Mouse (Mus musculus) forebrain, embryonic 15.5 days (tissue): ENCODE data around the gene Fignl2. TPM values are rescaled to one million over a fixed set of nuclear protein-coding genes. Genes with fewer than 3 reads are reported as not detected.

ENCODE experiments used
- ATAC-seq: fragments of 200-750 bp; cut with Nextera tagmentation; replicated peaks from 2 replicates; pipeline ENCODE4 v1.8.0; 2017; ENCODE audit warnings: mild to moderate bottlenecking, moderate TSS enrichment, moderate library complexity
- H3K27ac ChIP-seq: fragments of 300-500 bp; sonication (generic); replicated peaks from 2 replicates; pipeline ENCODE4 v1.5.1; 2015; ENCODE audit warnings: mild to moderate bottlenecking, inconsistent platforms
- H3K27me3 ChIP-seq: fragments of 300-500 bp; sonication (generic); 2 replicates; pipeline ENCODE4 v1.6.1; 2015; ENCODE audit warnings: inconsistent platforms
- H3K36me3 ChIP-seq: fragments of 300-500 bp; sonication (generic); 2 replicates; pipeline ENCODE4 v1.6.1; 2015; ENCODE audit warnings: mild to moderate bottlenecking, inconsistent platforms
- H3K4me1 ChIP-seq: fragments of 300-500 bp; sonication (generic); 2 replicates; pipeline ENCODE4 v1.6.1; 2015; ENCODE audit warnings: inconsistent platforms
- H3K4me2 ChIP-seq: fragments of 300-500 bp; sonication (generic); replicated peaks from 2 replicates; pipeline ENCODE4 v1.6.1; 2015; ENCODE audit warnings: mild to moderate bottlenecking, inconsistent platforms
- H3K4me3 ChIP-seq: fragments of 300-500 bp; sonication (generic); 2 replicates; pipeline ENCODE4 v1.5.1; 2015; ENCODE audit warnings: mild to moderate bottlenecking, inconsistent platforms
- H3K9ac ChIP-seq: fragments of 300-500 bp; sonication (generic); replicated peaks from 2 replicates; pipeline ENCODE4 v1.6.1; 2015; ENCODE audit warnings: mild to moderate bottlenecking, inconsistent platforms
- H3K9me3 ChIP-seq: fragments of 300-500 bp; sonication (generic); 2 replicates; pipeline ENCODE4 v1.6.1; 2016; ENCODE audit warnings: inconsistent platforms
- WGBS: fragments of 180-500 bp; shearing (Covaris S2); methylation state at CpG from one replicate; pipeline ENCODE4 v1.1.7; 2015; ENCODE audit warnings: mixed read lengths; 5-methylcytosine and 5-hydroxymethylcytosine counted together
- polyA plus RNA-seq: library from polyadenylated mRNA; unstranded; fragments of >200 nt; fragmentation: Nextera tagmentation; extraction: Ambion mirVana; gene quantifications from 2 replicates; pipeline ENCODE4 v1.2.1, GENCODE M21; 2015

The Fignl2 gene
- polyA plus RNA-seq, 1 experiment from 2014 or later = not detected

DNA sequence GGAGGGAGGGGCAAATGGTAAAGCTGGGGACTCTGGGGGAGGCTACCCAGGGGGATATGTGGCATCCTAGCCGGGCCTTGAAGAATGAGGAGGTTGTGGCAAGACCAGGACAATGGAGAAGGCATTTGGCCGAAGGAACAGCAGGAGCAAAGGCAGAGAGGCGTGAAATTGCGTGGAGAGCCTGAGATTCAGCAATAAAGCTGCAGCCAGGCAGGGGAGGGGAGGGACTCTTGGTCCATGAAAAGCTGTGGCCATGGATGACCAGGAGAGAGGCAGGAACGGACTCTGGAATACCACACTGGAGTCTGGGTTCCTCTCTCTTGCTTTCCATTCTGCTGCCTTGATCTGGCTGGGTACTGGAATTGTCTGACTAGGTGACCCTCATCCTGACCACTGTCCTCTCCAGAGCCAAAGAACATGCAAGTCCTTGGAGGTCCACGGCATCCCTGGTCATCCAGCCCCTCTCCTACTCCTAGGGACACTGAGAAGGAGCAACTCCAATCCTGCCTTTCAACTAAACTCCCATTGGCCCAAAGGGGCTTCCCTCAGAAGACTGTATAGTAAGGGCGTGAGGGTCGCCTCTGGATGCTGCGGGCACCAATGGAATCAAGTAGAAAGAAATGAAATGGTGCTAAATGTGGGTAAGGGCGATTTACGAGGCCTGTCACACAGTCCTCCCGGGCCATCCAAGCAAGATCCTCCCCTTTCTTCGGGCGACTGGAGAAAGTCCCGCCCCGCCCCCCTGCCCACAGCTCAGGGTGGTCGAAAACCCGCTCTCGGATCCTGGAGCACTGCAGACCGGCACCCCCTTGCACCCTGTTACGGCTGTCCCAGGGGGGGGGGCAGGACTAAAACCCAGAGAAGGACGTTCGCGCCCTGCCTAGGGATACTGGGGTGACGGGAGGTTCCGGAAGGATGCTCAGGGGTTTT lies 2.0 kb downstream of the Fignl2 start:
- H3K27ac ChIP-seq = no peak overlapping the region

DNA sequence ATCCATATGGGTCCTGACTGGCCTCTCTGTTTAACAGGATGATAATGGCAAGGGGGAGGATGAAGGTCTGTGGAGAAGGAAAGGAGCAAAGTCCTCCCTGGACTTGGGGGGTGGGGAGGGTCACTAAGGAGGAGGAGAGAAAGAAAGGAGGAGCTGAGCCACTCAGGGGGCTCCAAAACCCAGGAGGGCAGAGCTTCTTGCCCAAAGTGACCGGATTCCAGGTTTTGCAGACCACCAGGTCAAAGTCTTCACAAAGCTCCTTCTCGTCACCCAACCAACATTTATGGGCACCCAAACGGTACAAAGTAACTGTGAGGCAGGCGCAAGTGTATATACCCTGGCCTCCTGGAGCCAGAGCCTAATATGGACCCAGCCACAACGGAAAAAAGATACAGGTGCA lies 2.7 kb downstream of the Fignl2 start:
- Histone ChIP-seq H3K4me3 (no peak overlapping the region), H3K27me3 (peaks cover 13% of the 10 kb centered on the region; the same call in 1 of the 2 replicates), H3K4me1 (peaks cover 32% of the 10 kb centered on the region), H3K9ac (no peak overlapping the region), H3K36me3 (no peaks in the 10 kb centered on the region), H3K4me2 (no peak overlapping the region; the same call in 1 of the 2 replicates), H3K9me3 (no peaks in the 10 kb centered on the region), H3K27ac (no peak overlapping the region)
- ATAC-seq = no peak
- WGBS = 36% methylated on average over 5 of the region's 5 CpGs

More for the DNA sequence above, 2.0 kb downstream of the Fignl2 start:
- Histone ChIP-seq H3K4me3 (peak overlapping the region; percentile 49), H3K4me2 (peak overlapping the region; percentile 81), H3K9me3 (no peaks in the 10 kb centered on the region), H3K4me1 (peaks cover 32% of the 10 kb centered on the region), H3K27me3 (peaks cover 13% of the 10 kb centered on the region; the same call in 1 of the 2 replicates), H3K36me3 (no peaks in the 10 kb centered on the region), H3K9ac (0 out of 2 replicates have a peak overlapping the region, but pooled peaks have one; percentile 5)
- peak; percentile 27; the same call in 1 of the 2 replicates for ATAC-seq
- WGBS = 4% methylated on average over 26 of the region's 26 CpGs

DNA sequence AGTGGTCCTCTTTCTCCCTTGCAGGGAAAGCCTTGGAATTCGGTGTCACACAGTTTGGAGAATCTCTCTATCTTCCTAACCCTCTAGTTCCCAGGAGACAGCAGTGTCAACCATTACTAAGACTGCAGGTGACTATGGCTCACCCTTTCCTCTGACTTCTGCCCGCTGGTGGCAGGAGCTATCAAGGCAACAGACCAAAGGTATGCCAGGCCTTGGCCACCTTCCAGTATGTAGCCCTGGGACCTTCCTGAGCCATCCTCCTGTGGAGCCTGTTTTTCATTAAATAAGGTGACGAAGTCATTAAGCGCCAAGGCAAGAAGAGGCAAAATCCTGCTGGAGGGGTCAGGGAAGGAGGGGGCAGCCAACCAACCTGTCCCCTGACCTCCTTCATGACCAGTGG lies 3.2 kb downstream of the Fignl2 start:
- H3K9ac ChIP-seq = no peak overlapping the region
- no peak for ATAC-seq
- H3K9me3 ChIP-seq = no peaks in the 10 kb centered on the region
- H3K4me2 ChIP-seq = no peak overlapping the region
- WGBS = 73% methylated on average over 4 of the region's 4 CpGs
- peaks cover 13% of the 10 kb centered on the region; the same call in 1 of the 2 replicates for H3K27me3 ChIP-seq
- H3K4me1 ChIP-seq = peaks cover 32% of the 10 kb centered on the region
- no peaks in the 10 kb centered on the region for H3K36me3 ChIP-seq
- H3K4me3 ChIP-seq = no peak overlapping the region
- no peak overlapping the region for H3K27ac ChIP-seq

DNA sequence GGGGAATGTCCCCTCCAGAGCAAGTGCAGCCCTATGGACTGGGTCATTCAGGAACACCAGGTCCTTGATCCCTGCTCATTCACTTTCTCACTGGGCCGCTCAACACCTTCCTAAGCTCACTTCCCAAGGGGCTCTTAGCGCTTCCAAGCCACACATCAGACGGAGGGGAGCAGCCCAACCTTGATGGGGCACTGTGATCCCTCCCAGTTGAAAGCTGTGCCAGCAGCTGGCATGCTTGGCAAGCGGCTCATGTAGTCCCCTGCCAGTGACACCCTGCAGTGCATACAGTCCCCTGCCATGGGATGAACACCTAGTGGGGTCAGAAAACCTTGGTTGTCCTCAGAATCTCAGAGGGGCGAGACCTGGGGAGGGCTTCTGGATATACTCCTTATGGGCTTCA lies 4.3 kb downstream of the Fignl2 start:
- ATAC-seq = no peak
- Histone ChIP-seq H3K4me3 (no peak overlapping the region), H3K9me3 (no peaks in the 10 kb centered on the region), H3K9ac (no peak overlapping the region), H3K27me3 (peaks cover 13% of the 10 kb centered on the region; the same call in 1 of the 2 replicates), H3K27ac (no peak overlapping the region), H3K36me3 (no peaks in the 10 kb centered on the region), H3K4me1 (peaks cover 32% of the 10 kb centered on the region), H3K4me2 (no peak overlapping the region)
- 54% methylated on average over 5 of the region's 5 CpGs for WGBS

DNA sequence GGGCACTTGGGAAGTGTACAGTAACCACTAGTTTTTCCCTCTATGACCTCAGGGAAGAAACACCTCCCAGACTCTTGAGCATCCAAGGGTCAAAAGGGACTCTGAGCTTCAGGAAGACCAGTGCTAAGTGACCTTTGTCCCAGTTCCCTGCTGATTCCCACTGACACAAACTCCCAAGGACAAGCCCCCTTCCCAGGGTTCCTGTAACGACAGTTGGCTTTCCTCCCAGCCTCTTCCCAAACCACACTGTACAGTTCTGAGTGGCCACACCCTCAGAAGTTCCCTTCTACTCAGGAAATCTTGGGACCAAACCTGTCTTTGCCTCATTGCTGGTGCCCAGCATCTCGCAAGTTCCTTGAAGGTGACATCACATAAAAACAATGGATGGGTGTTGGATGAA lies 5.6 kb downstream of the Fignl2 start:
- H3K9me3 ChIP-seq = no peaks in the 10 kb centered on the region
- H3K36me3 ChIP-seq = no peaks in the 10 kb centered on the region
- H3K27me3 ChIP-seq = peaks cover 8% of the 10 kb centered on the region; the same call in 1 of the 2 replicates
- no peak overlapping the region for H3K4me2 ChIP-seq
- WGBS = 74% methylated on average over 2 of the region's 2 CpGs
- H3K4me3 ChIP-seq = no peak overlapping the region
- no peak for ATAC-seq
- no peak overlapping the region for H3K9ac ChIP-seq
- H3K4me1 ChIP-seq = peaks cover 20% of the 10 kb centered on the region
- no peak overlapping the region for H3K27ac ChIP-seq

DNA sequence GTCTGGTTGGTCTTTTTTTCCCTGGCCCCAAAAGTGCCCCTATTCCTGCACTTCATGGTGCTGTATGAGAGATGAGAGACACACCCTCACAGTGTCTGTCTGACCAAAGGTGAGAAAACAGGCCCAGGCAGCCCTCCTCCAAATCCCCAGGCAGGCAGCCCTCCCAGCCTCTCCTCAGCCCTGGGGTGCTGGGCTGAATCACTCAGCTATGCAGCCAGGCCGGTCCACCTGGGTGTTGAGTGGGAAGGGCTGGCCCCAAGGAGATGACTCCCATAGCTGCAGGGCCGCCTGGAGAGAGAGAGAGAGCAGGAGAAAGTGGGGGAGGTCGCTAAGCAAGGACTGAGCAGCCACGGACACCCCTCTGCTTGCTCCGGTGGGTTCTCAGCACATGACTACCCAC lies 7.6 kb downstream of the Fignl2 start:
- H3K9ac ChIP-seq = no peak overlapping the region
- no peak overlapping the region for H3K4me2 ChIP-seq
- no peak overlapping the region for H3K27ac ChIP-seq
- H3K27me3 ChIP-seq = no peaks in the 10 kb centered on the region
- H3K9me3 ChIP-seq = no peaks in the 10 kb centered on the region
- H3K4me3 ChIP-seq = no peak overlapping the region
- no peak for ATAC-seq
- peaks cover 3% of the 10 kb centered on the region; the same call in 1 of the 2 replicates for H3K4me1 ChIP-seq
- WGBS = 42% methylated on average over 5 of the region's 5 CpGs
- H3K36me3 ChIP-seq = no peaks in the 10 kb centered on the region

DNA sequence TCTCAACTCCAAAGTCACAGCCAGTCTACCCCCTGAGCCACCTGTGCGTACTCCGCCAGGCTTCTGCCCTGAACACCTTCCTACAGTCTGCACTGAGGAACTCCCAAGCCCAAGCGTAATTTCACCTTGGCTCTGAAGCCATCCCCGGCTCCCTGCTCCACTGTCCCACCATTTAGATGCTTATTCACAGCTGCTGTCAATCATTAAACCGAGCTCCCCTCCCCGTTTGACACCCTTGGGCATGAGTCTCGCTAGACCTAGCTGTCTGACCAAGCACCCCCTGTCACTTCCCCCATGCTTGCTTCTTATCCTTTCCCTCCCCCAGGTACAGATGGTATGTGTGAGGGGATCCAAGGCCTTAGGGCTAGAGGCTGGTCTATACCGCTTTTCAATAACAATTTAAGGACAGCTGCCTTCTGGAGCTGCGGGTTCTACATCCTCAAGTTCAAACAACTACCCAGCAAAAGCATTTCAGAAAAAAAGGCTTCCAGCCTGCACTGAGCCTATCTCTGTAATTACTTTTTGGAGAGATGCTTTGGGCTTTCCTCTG lies 8.7 kb downstream of the Fignl2 start:
- no peak overlapping the region for H3K9ac ChIP-seq
- no peaks in the 10 kb centered on the region for H3K36me3 ChIP-seq
- 56% methylated on average over 9 of the region's 9 CpGs for WGBS
- no peaks in the 10 kb centered on the region for H3K9me3 ChIP-seq
- no peak for ATAC-seq
- H3K4me2 ChIP-seq = no peak overlapping the region
- no peak overlapping the region for H3K27ac ChIP-seq
- H3K4me1 ChIP-seq = peaks cover 2% of the 10 kb centered on the region; the same call in 1 of the 2 replicates
- H3K4me3 ChIP-seq = no peak overlapping the region
- no peaks in the 10 kb centered on the region for H3K27me3 ChIP-seq

DNA sequence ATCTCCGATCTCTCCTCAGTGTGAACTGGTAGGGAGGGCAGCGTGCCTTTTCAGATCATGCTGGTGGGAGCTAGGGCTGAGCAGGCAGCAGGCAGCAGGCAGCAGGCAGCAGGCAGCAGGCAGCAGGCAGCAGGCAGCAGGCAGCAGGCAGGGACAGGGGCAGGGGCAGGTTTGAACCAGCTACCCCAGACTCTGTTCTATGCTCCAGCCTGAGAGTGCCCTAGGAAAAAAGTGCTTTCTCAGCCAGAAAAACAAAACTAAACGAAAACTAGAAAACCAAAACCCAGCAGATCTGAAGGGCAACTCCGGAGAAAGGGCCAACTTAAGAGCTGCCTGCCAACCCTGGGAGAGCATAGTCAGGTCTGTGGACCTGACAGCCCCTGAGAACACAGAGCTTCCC lies 9.7 kb downstream of the Fignl2 start:
- H3K9me3 ChIP-seq = no peaks in the 10 kb centered on the region
- 59% methylated on average over 4 of the region's 4 CpGs for WGBS
- H3K9ac ChIP-seq = no peak overlapping the region
- no peaks in the 10 kb centered on the region for H3K36me3 ChIP-seq
- H3K4me1 ChIP-seq = peaks cover 2% of the 10 kb centered on the region; the same call in 1 of the 2 replicates
- no peak overlapping the region for H3K27ac ChIP-seq
- H3K27me3 ChIP-seq = no peaks in the 10 kb centered on the region
- no peak overlapping the region for H3K4me2 ChIP-seq
- ATAC-seq = no peak
- no peak overlapping the region for H3K4me3 ChIP-seq

DNA sequence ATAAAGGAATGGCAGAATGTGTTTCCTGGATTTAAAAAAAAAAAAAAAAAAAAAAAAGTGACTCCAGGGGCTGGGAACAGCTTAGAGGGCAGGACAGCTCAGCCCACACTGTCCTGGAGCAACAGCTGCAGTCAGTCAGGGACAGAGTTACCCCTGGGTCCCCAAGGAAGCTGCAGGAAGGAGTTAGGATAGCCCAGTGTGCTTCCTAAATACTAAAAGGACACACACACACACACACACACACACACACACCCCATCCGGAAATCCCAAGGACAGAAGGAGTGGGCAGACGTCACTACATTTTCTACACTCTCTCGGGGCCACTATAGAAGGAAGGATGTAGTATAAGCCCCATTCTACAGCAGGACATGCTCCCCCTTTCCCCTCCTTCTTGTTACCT lies 10.3 kb downstream of the Fignl2 start:
- Histone ChIP-seq H3K4me1 (peaks cover 2% of the 10 kb centered on the region; the same call in 1 of the 2 replicates), H3K4me3 (no peak overlapping the region), H3K27ac (no peak overlapping the region), H3K4me2 (no peak overlapping the region), H3K27me3 (no peaks in the 10 kb centered on the region), H3K9me3 (no peaks in the 10 kb centered on the region), H3K36me3 (no peaks in the 10 kb centered on the region), H3K9ac (no peak overlapping the region)
- ATAC-seq = no peak
- WGBS = 67% methylated on average over 3 of the region's 3 CpGs

DNA sequence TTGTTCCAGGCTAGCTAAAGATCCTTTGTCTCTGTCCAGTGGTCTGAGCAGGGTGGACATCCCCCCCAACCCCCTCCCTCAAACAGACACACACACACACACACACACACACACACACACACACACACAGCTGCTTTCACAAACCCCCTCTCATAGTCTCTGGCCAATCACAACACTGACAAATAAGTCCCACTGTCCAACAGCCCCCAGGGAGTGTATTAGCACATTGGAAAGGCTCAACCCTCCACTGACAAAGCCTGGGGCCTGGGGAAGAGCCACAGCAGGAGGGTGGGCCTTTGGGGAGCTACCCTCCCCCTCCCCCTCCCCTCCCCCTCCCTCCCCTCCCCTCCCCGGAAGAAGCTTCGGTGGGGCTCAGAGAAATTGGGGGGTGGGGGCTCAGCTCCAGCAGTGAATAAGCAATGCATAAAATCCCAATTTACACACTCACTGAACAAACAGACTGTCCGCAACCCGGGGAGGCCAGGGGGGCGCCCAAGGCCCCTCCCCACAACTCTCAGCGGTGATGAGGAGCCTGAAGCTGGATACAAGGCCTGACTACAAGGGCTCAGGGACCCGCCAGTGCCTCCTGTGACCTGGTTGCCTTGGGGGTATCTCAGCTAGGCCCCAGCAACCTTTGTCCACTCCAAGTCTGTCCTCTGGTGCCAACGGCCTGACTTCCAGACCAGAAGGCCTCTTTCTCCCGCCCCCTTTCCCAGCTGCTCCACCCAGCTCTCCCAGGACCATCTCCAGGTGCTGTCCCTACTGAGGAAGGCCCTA lies 11.3 kb downstream of the Fignl2 start:
- Histone ChIP-seq H3K9me3 (no peaks in the 10 kb centered on the region), H3K4me3 (no peak overlapping the region), H3K4me2 (no peak overlapping the region), H3K4me1 (peaks cover 4% of the 10 kb centered on the region; the same call in 1 of the 2 replicates), H3K36me3 (no peaks in the 10 kb centered on the region), H3K27me3 (no peaks in the 10 kb centered on the region), H3K27ac (no peak overlapping the region), H3K9ac (no peak overlapping the region)
- 15% methylated on average over 7 of the region's 9 CpGs for WGBS
- ATAC-seq = 0 out of 2 replicates have a peak, but pooled peaks have one; percentile 28

DNA sequence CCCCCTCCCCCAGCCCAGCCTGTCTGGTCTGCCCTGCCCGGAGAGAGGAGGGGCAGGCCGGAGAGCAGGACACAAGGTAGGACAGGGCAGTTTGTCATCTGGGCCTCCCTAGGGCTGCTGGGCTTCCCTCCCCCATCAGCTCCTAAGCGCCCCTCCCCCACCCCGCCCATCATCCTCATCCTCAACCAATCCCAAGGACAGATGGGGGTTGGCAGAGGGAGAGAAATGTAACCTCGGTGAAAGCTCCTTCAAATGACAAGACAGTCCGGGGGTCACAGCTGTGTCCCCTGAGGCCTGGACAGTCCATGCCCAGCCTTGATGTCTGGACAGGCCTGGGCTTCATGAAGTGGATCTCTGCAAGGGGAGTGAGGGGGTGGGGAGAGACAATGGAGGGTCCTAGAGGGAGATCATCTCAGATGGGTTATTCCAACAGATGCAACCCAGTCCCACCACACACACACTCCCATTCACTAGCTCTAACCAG lies 12.0 kb downstream of the Fignl2 start:
- Histone ChIP-seq H3K4me3 (no peak overlapping the region), H3K9ac (no peak overlapping the region), H3K4me1 (peaks cover 6% of the 10 kb centered on the region; the same call in 1 of the 2 replicates), H3K4me2 (no peak overlapping the region), H3K27me3 (no peaks in the 10 kb centered on the region), H3K27ac (no peak overlapping the region), H3K9me3 (no peaks in the 10 kb centered on the region), H3K36me3 (no peaks in the 10 kb centered on the region)
- WGBS = 23% methylated on average over 6 of the region's 6 CpGs
- no peak; the same call in 1 of the 2 replicates for ATAC-seq
